Mouse (Mus musculus) embryonic facial prominence, embryonic 10.5 days (tissue): ENCODE measurements at regions not wholly inside any gene's neighbourhood (a gene's known extent, or its start where the extent isn't known, plus 50 kb on each side); places are given as distances from the start of the nearest gene placed in this dataset.

Experiments used
- DNase-seq: peaks from one replicate; pipeline ENCODE4 v3.0.0-alpha.2; 2017; ENCODE audit warnings: low spot score
- H3K27ac ChIP-seq: fragments of 300-500 bp; sonication (generic); replicated peaks from 2 replicates; pipeline ENCODE4 v1.5.1; 2016; ENCODE audit warnings: mild to moderate bottlenecking
- H3K27me3 ChIP-seq: fragments of 300-500 bp; sonication (generic); replicated peaks from 2 replicates; pipeline ENCODE4 v1.6.1; 2016; ENCODE audit warnings: low read depth, mild to moderate bottlenecking; ENCODE audit not compliant: poor library complexity, severe bottlenecking
- H3K36me3 ChIP-seq: fragments of 300-500 bp; sonication (generic); replicated peaks from 2 replicates; pipeline ENCODE4 v1.6.1; 2016; ENCODE audit warnings: mild to moderate bottlenecking, moderate library complexity
- H3K4me1 ChIP-seq: fragments of 300-500 bp; sonication (generic); 2 replicates; pipeline ENCODE4 v1.6.1; 2016
- H3K4me3 ChIP-seq: fragments of 300-500 bp; sonication (generic); 2 replicates; pipeline ENCODE4 v1.5.1; 2016; ENCODE audit warnings: mild to moderate bottlenecking, moderate library complexity
- H3K9me3 ChIP-seq: fragments of 300-500 bp; sonication (generic); 2 replicates; pipeline ENCODE4 v1.6.1; 2016; ENCODE audit warnings: mild to moderate bottlenecking
- WGBS: fragments of 180-500 bp; shearing (Covaris S2); methylation state at CpG from one replicate; pipeline ENCODE4 v1.1.7; 2016; 5-methylcytosine and 5-hydroxymethylcytosine counted together

GRCm38 (mm10) chr13:101025488-101025887 is 192.3 kb upstream of the Slc30a5 start:
- 89% methylated on average over 2 of the region's 2 CpGs for WGBS
- no peaks in the 10 kb centered on the region for H3K4me1 ChIP-seq
- H3K27me3 ChIP-seq = no peaks in the 10 kb centered on the region
- H3K36me3 ChIP-seq = no peaks in the 10 kb centered on the region
- DNase-seq = no peak
- H3K27ac ChIP-seq = no peak overlapping the region
- no peak overlapping the region for H3K4me3 ChIP-seq
- H3K9me3 ChIP-seq = no peaks in the 10 kb centered on the region

GRCm38 (mm10) chr13:101024971-101025370 is 191.7 kb upstream of the Slc30a5 start:
- Histone ChIP-seq H3K36me3 (no peaks in the 10 kb centered on the region), H3K27me3 (no peaks in the 10 kb centered on the region), H3K4me1 (no peaks in the 10 kb centered on the region), H3K27ac (no peak overlapping the region), H3K9me3 (no peaks in the 10 kb centered on the region), H3K4me3 (no peak overlapping the region)
- WGBS = 95% methylated on average over 2 of the region's 2 CpGs
- no peak for DNase-seq

GRCm38 (mm10) chr13:101019272-101019676 is 186.0 kb upstream of the Slc30a5 start:
- peaks cover 7% of the 10 kb centered on the region for H3K4me1 ChIP-seq
- H3K27me3 ChIP-seq = no peaks in the 10 kb centered on the region
- no peaks in the 10 kb centered on the region for H3K36me3 ChIP-seq
- H3K9me3 ChIP-seq = no peaks in the 10 kb centered on the region
- H3K4me3 ChIP-seq = no peak overlapping the region
- no peak for DNase-seq
- no peak overlapping the region for H3K27ac ChIP-seq
- 75% methylated on average over 7 of the region's 7 CpGs for WGBS

GRCm38 (mm10) chr13:101017041-101017440 is 183.8 kb upstream of the Slc30a5 start:
- Histone ChIP-seq H3K9me3 (no peaks in the 10 kb centered on the region), H3K4me1 (peaks cover 7% of the 10 kb centered on the region), H3K4me3 (no peak overlapping the region), H3K36me3 (no peaks in the 10 kb centered on the region), H3K27ac (no peak overlapping the region), H3K27me3 (no peaks in the 10 kb centered on the region)
- WGBS = 89% methylated on average over 6 of the region's 6 CpGs
- no peak for DNase-seq

- Histone ChIP-seq H3K36me3 (no peaks in the 10 kb centered on the region), H3K4me1 (peaks cover 7% of the 10 kb centered on the region), H3K27me3 (no peaks in the 10 kb centered on the region), H3K27ac (no peak overlapping the region), H3K4me3 (no peak overlapping the region), H3K9me3 (no peaks in the 10 kb centered on the region)
- 73% methylated on average over 1 of the region's 1 CpGs for WGBS
- DNase-seq = no peak
Measured at GRCm38 (mm10) chr13:101016181-101016580, 183.0 kb upstream of the Slc30a5 start.

GRCm38 (mm10) chr13:101015435-101015834 is 182.2 kb upstream of the Slc30a5 start:
- no peaks in the 10 kb centered on the region for H3K27me3 ChIP-seq
- no peak overlapping the region for H3K27ac ChIP-seq
- no peak overlapping the region for H3K4me3 ChIP-seq
- 49% methylated on average over 3 of the region's 3 CpGs for WGBS
- peaks cover 7% of the 10 kb centered on the region for H3K4me1 ChIP-seq
- no peaks in the 10 kb centered on the region for H3K9me3 ChIP-seq
- DNase-seq = no peak
- H3K36me3 ChIP-seq = no peaks in the 10 kb centered on the region

GRCm38 (mm10) chr13:101013604-101014003 is 180.4 kb upstream of the Slc30a5 start:
- DNase-seq = no peak
- 93% methylated on average over 2 of the region's 2 CpGs for WGBS
- no peaks in the 10 kb centered on the region for H3K36me3 ChIP-seq
- no peaks in the 10 kb centered on the region for H3K9me3 ChIP-seq
- peaks cover 4% of the 10 kb centered on the region; the same call in 1 of the 2 replicates for H3K4me1 ChIP-seq
- H3K27ac ChIP-seq = no peak overlapping the region
- no peaks in the 10 kb centered on the region for H3K27me3 ChIP-seq
- H3K4me3 ChIP-seq = no peak overlapping the region

- Histone ChIP-seq H3K4me1 (peaks cover 4% of the 10 kb centered on the region; the same call in 1 of the 2 replicates), H3K9me3 (no peaks in the 10 kb centered on the region), H3K27ac (no peak overlapping the region), H3K4me3 (no peak overlapping the region), H3K36me3 (no peaks in the 10 kb centered on the region), H3K27me3 (no peaks in the 10 kb centered on the region)
- DNase-seq = no peak
- WGBS = 81% methylated on average over 2 of the region's 2 CpGs
Measured at GRCm38 (mm10) chr13:100990646-100991045, 157.4 kb upstream of the Slc30a5 start.

- DNase-seq = no peak
- Histone ChIP-seq H3K9me3 (no peaks in the 10 kb centered on the region), H3K4me1 (peaks cover 4% of the 10 kb centered on the region; the same call in 1 of the 2 replicates), H3K27ac (0 out of 2 replicates have a peak overlapping the region, but pooled peaks have one; percentile 32), H3K27me3 (no peaks in the 10 kb centered on the region), H3K4me3 (no peak overlapping the region), H3K36me3 (no peaks in the 10 kb centered on the region)
- 57% methylated on average over 13 of the region's 13 CpGs for WGBS
Measured at GRCm38 (mm10) chr13:100988671-100989531, 155.7 kb upstream of the Slc30a5 start.

GRCm38 (mm10) chr13:100988116-100988515 is 154.9 kb upstream of the Slc30a5 start:
- Histone ChIP-seq H3K4me3 (no peak overlapping the region), H3K4me1 (peaks cover 4% of the 10 kb centered on the region; the same call in 1 of the 2 replicates), H3K9me3 (no peaks in the 10 kb centered on the region), H3K27ac (no peak overlapping the region), H3K27me3 (no peaks in the 10 kb centered on the region), H3K36me3 (no peaks in the 10 kb centered on the region)
- 82% methylated on average over 5 of the region's 5 CpGs for WGBS
- DNase-seq = no peak

- no peak overlapping the region for H3K4me3 ChIP-seq
- no peak for DNase-seq
- WGBS = 84% methylated on average over 3 of the region's 3 CpGs
- H3K4me1 ChIP-seq = no peaks in the 10 kb centered on the region
- no peak overlapping the region for H3K27ac ChIP-seq
- no peaks in the 10 kb centered on the region for H3K9me3 ChIP-seq
- no peaks in the 10 kb centered on the region for H3K36me3 ChIP-seq
- H3K27me3 ChIP-seq = no peaks in the 10 kb centered on the region
Measured at GRCm38 (mm10) chr13:100975741-100976140, 142.5 kb upstream of the Slc30a5 start.

GRCm38 (mm10) chr13:100971080-100972017 is 138.1 kb upstream of the Slc30a5 start:
- no peak overlapping the region for H3K4me3 ChIP-seq

More at GRCm38 (mm10) chr13:100971080-100972017, 138.1 kb upstream of the Slc30a5 start:
- H3K27ac ChIP-seq = no peak overlapping the region
- no peaks in the 10 kb centered on the region for H3K9me3 ChIP-seq
- H3K36me3 ChIP-seq = no peaks in the 10 kb centered on the region
- no peaks in the 10 kb centered on the region for H3K27me3 ChIP-seq
- 72% methylated on average over 2 of the region's 2 CpGs for WGBS
- no peak for DNase-seq
- no peaks in the 10 kb centered on the region for H3K4me1 ChIP-seq
